Comparison of ENCODE assay signal across 8 mouse cellular contexts in genomic region chr13:53109560-53110248, GRCm38 (mm10).
DNase-seq lines count a peak whose midpoint lies in the region; ATAC-seq and TF ChIP-seq lines count a peak whose summit lies in the region.

No protein-coding gene starts in this region.

- no peaks in the 10 kb centered on the region for H3K4me1 ChIP-seq in hindbrain, embryonic 12.5 days
- no peaks in the 10 kb centered on the region for H3K4me1 ChIP-seq in lung, postnatal 0 days (ENCODE audit: insufficient read depth, low read depth, low read length)

- TF ChIP-seq EP300 in lung, postnatal 0 days (IDR thresholded peaks at IDR 0.05): no peak

- H3K4me3 ChIP-seq in hindbrain, embryonic 12.5 days: 0 out of 2 replicates have a peak overlapping the region, but pooled peaks have one; percentile 3
- no peak overlapping the region for H3K4me3 ChIP-seq in lung, postnatal 0 days (ENCODE audit: low read depth, low read length)

- H3K9me3 ChIP-seq in hindbrain, embryonic 12.5 days (replicated peaks): no peaks in the 10 kb centered on the region
- H3K9me3 ChIP-seq in lung, postnatal 0 days (ENCODE audit: low read length): no peaks in the 10 kb centered on the region

- H3K4me2 ChIP-seq in hindbrain, embryonic 12.5 days (replicated peaks): peak overlapping the region; percentile 38
- no peak overlapping the region for H3K4me2 ChIP-seq in lung, postnatal 0 days (replicated peaks; ENCODE audit: low read depth, low read length)

- TF ChIP-seq CTCF in lung, postnatal 0 days (IDR thresholded peaks at IDR 0.05): peak; percentile 98

- no peaks in the 10 kb centered on the region; the same call in 1 of the 2 replicates for H3K36me3 ChIP-seq in hindbrain, embryonic 12.5 days
- H3K36me3 ChIP-seq in lung, postnatal 0 days (ENCODE audit: insufficient read depth, low read length): no peaks in the 10 kb centered on the region

- ATAC-seq in hindbrain, embryonic 12.5 days (ENCODE audit: low FRiP score): peak; percentile 80
- ATAC-seq in lung, postnatal 0 days: peak; percentile 88

- peak; percentile 98 for DNase-seq in NIH3T3 (ENCODE audit: low read depth)
- DNase-seq in cerebellum, postnatal 10 days: peak; percentile 98 to 99
- DNase-seq in frontal cortex, postnatal 14 days (ENCODE audit: low spot score in 2 of 2): peak; percentile 88 to 91
- DNase-seq in layer of hippocampus, adult 9-11 months: peak; percentile 92
- peak; percentile 96 for DNase-seq in lung, postnatal 0 days (ENCODE audit: low spot score)
- DNase-seq in ovary, postnatal 36 days (ENCODE audit: low spot score): peak; percentile 90
- peak; percentile 87 to 96 for DNase-seq in thymus, postnatal 10 days (ENCODE audit: low spot score in 2 of 2)

- H3K9ac ChIP-seq in hindbrain, embryonic 12.5 days: no peak overlapping the region
- H3K9ac ChIP-seq in lung, postnatal 0 days (replicated peaks; ENCODE audit: low read depth): no peak overlapping the region

- WGBS in hindbrain, embryonic 12.5 days: 26% methylated on average over 17 of the region's 17 CpGs
- 22% methylated on average over 17 of the region's 17 CpGs for WGBS in lung, postnatal 0 days

- no peak overlapping the region for H3K27ac ChIP-seq in hindbrain, embryonic 12.5 days
- H3K27ac ChIP-seq in lung, postnatal 0 days (ENCODE audit: low read length): no peak overlapping the region

- no peaks in the 10 kb centered on the region for H3K27me3 ChIP-seq in hindbrain, embryonic 12.5 days
- H3K27me3 ChIP-seq in lung, postnatal 0 days (replicated peaks; ENCODE audit: insufficient read depth, low read length): no peaks in the 10 kb centered on the region
